Mouse (Mus musculus) brain, embryonic 14.5 days (tissue): ENCODE measurements around the gene P2rx5.

ENCODE experiments used
- CTCF ChIP-seq: fragments of 200-500 bp; IDR thresholded peaks from 2 replicates; pipeline ENCODE4 v1.5.1; 2012; ENCODE audit warnings: inconsistent platforms, mild to moderate bottlenecking, moderate library complexity, borderline replicate concordance; ENCODE audit not compliant: insufficient read depth, insufficient read length; ENCODE audit errors: extremely low read depth
- POLR2A ChIP-seq: fragments of 200-500 bp; IDR thresholded peaks from 2 replicates; pipeline ENCODE4 v1.6.1; 2012; ENCODE audit warnings: mild to moderate bottlenecking, inconsistent platforms, borderline replicate concordance; ENCODE audit not compliant: poor library complexity, insufficient read depth, insufficient read length, severe bottlenecking; ENCODE audit errors: extremely low read depth

DNA sequence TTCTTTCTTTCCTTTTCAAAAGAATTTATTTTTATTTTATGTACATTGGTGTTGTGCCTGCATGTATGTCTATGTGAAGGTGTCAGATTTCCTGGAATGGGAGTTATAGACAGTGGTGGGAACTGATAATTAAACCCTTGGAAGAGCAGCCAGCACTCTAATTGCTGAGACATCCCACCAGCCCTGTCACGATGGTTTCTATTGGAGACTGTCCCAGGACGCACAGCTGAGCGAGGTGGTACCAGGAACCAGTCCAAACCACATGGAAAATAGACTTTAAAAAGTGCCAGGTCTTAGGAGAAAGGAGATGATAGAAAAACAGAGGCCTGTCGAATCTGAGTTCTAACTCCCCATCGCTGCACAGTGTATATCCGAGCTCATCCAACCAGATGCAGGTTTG lies 5.2 kb upstream of the P2rx5 start:
- no peak for TF ChIP-seq POLR2A
- no peak for TF ChIP-seq CTCF
